Mouse (Mus musculus): ENCODE data around the gene Mettl22. TPM values are rescaled to one million over a fixed set of nuclear protein-coding genes. Genes with fewer than 3 reads are reported as not detected.
A peak's percentile ranks its signal among the peaks of the same experiment; 100 is the strongest.

Gene Mettl22
- polyA plus RNA-seq, 1 experiment, result 24.2 TPM

GRCm38 (mm10) chr16:8446256-8446655 lies 24.3 kb upstream of the Mettl22 start:
- Histone ChIP-seq H3K4me1 (ENCODE audit: control insufficient read depth, insufficient read depth, low read length) (no peaks in the 10 kb centered on the region), H3K4me3 (replicated peaks; ENCODE audit: extremely low read depth, low read depth, low read length) (no peak overlapping the region)
- no peak for DNase-seq
- no peak for TF ChIP-seq POLR2A (IDR thresholded peaks at IDR 0.05; ENCODE audit: borderline replicate concordance, extremely low read depth, low read depth, low read length)
- no peak for TF ChIP-seq CTCF (IDR thresholded peaks at IDR 0.05; ENCODE audit: insufficient read depth, low read length)
- WGBS, result 85% methylated on average over 6 of the region's 6 CpGs

- DNase-seq, result no peak
- no peaks in the 10 kb centered on the region for H3K4me1 ChIP-seq (ENCODE audit: control insufficient read depth, insufficient read depth, low read length)
- no peak overlapping the region for H3K4me3 ChIP-seq (replicated peaks; ENCODE audit: extremely low read depth, low read depth, low read length)
- WGBS, result 87% methylated on average over 2 of the region's 2 CpGs
- TF ChIP-seq POLR2A (IDR thresholded peaks at IDR 0.05; ENCODE audit: borderline replicate concordance, extremely low read depth, low read depth, low read length) (no peak), CTCF (IDR thresholded peaks at IDR 0.05; ENCODE audit: insufficient read depth, low read length) (no peak)
Observed at GRCm38 (mm10) chr16:8453301-8453700, 17.3 kb upstream of the Mettl22 start.

- DNase-seq, result no peak
- no peak for TF ChIP-seq POLR2A (IDR thresholded peaks at IDR 0.05; ENCODE audit: borderline replicate concordance, extremely low read depth, low read depth, low read length)
- TF ChIP-seq CTCF (IDR thresholded peaks at IDR 0.05; ENCODE audit: insufficient read depth, low read length), result no peak
- WGBS, result 35% methylated on average over 2 of the region's 2 CpGs
- Histone ChIP-seq H3K4me3 (replicated peaks; ENCODE audit: extremely low read depth, low read depth, low read length) (no peak overlapping the region), H3K4me1 (ENCODE audit: control insufficient read depth, insufficient read depth, low read length) (no peaks in the 10 kb centered on the region)
Observed at GRCm38 (mm10) chr16:8455221-8455620, 15.4 kb upstream of the Mettl22 start.

GRCm38 (mm10) chr16:8458391-8458790 lies 12.2 kb upstream of the Mettl22 start:
- no peak for DNase-seq
- TF ChIP-seq CTCF (IDR thresholded peaks at IDR 0.05; ENCODE audit: insufficient read depth, low read length) (no peak), POLR2A (IDR thresholded peaks at IDR 0.05; ENCODE audit: borderline replicate concordance, extremely low read depth, low read depth, low read length) (no peak)
- 83% methylated on average over 4 of the region's 4 CpGs for WGBS
- Histone ChIP-seq H3K4me3 (replicated peaks; ENCODE audit: extremely low read depth, low read depth, low read length) (no peak overlapping the region), H3K4me1 (ENCODE audit: control insufficient read depth, insufficient read depth, low read length) (no peaks in the 10 kb centered on the region)

GRCm38 (mm10) chr16:8459098-8459497 lies 11.5 kb upstream of the Mettl22 start:
- TF ChIP-seq CTCF (IDR thresholded peaks at IDR 0.05; ENCODE audit: insufficient read depth, low read length) (peak; percentile 98), POLR2A (IDR thresholded peaks at IDR 0.05; ENCODE audit: borderline replicate concordance, extremely low read depth, low read depth, low read length) (no peak)
- Histone ChIP-seq H3K4me1 (ENCODE audit: control insufficient read depth, insufficient read depth, low read length) (no peaks in the 10 kb centered on the region), H3K4me3 (replicated peaks; ENCODE audit: extremely low read depth, low read depth, low read length) (no peak overlapping the region)
- 19% methylated on average over 6 of the region's 6 CpGs for WGBS
- DNase-seq, result peak; percentile 46

- Histone ChIP-seq H3K4me1 (ENCODE audit: control insufficient read depth, insufficient read depth, low read length) (no peaks in the 10 kb centered on the region), H3K4me3 (replicated peaks; ENCODE audit: extremely low read depth, low read depth, low read length) (no peak overlapping the region)
- TF ChIP-seq CTCF (IDR thresholded peaks at IDR 0.05; ENCODE audit: insufficient read depth, low read length), result no peak
- no peak for TF ChIP-seq POLR2A (IDR thresholded peaks at IDR 0.05; ENCODE audit: borderline replicate concordance, extremely low read depth, low read depth, low read length)
- no peak for DNase-seq
- 81% methylated on average over 2 of the region's 2 CpGs for WGBS
Observed at GRCm38 (mm10) chr16:8470132-8470531, 456 bp upstream of the Mettl22 start.

GRCm38 (mm10) chr16:8487396-8488005 lies 16.9 kb downstream of the Mettl22 start:
- H3K4me3 ChIP-seq (replicated peaks; ENCODE audit: extremely low read depth, low read depth, low read length), result no peak overlapping the region
- 91% methylated on average over 9 of the region's 9 CpGs for WGBS
- no peaks in the 10 kb centered on the region for H3K4me1 ChIP-seq (ENCODE audit: control insufficient read depth, insufficient read depth, low read length)
- TF ChIP-seq CTCF (IDR thresholded peaks at IDR 0.05; ENCODE audit: insufficient read depth, low read length) (no peak), POLR2A (IDR thresholded peaks at IDR 0.05; ENCODE audit: borderline replicate concordance, extremely low read depth, low read depth, low read length) (no peak)
- no peak for DNase-seq

- H3K4me1 ChIP-seq (ENCODE audit: control insufficient read depth, insufficient read depth, low read length), result no peaks in the 10 kb centered on the region
- no peak for TF ChIP-seq CTCF (IDR thresholded peaks at IDR 0.05; ENCODE audit: insufficient read depth, low read length)
- no peak for TF ChIP-seq POLR2A (IDR thresholded peaks at IDR 0.05; ENCODE audit: borderline replicate concordance, extremely low read depth, low read depth, low read length)
- no peak overlapping the region for H3K4me3 ChIP-seq (replicated peaks; ENCODE audit: extremely low read depth, low read depth, low read length)
- 85% methylated on average over 5 of the region's 5 CpGs for WGBS
- no peak for DNase-seq
Observed at GRCm38 (mm10) chr16:8489340-8489739, 18.8 kb downstream of the Mettl22 start.

- 36% methylated on average over 13 of the region's 13 CpGs for WGBS
- DNase-seq, result no peak
- Histone ChIP-seq H3K4me3 (replicated peaks; ENCODE audit: extremely low read depth, low read depth, low read length) (no peak overlapping the region), H3K4me1 (ENCODE audit: control insufficient read depth, insufficient read depth, low read length) (no peaks in the 10 kb centered on the region)
- no peak for TF ChIP-seq CTCF (IDR thresholded peaks at IDR 0.05; ENCODE audit: insufficient read depth, low read length)
- TF ChIP-seq POLR2A (IDR thresholded peaks at IDR 0.05; ENCODE audit: borderline replicate concordance, extremely low read depth, low read depth, low read length), result no peak
Observed at GRCm38 (mm10) chr16:8491743-8492490, 21.3 kb downstream of the Mettl22 start.

GRCm38 (mm10) chr16:8494268-8494667 lies 23.7 kb downstream of the Mettl22 start:
- WGBS, result 19% methylated on average over 4 of the region's 4 CpGs
- Histone ChIP-seq H3K4me1 (ENCODE audit: control insufficient read depth, insufficient read depth, low read length) (no peaks in the 10 kb centered on the region), H3K4me3 (replicated peaks; ENCODE audit: extremely low read depth, low read depth, low read length) (no peak overlapping the region)
- TF ChIP-seq POLR2A (IDR thresholded peaks at IDR 0.05; ENCODE audit: borderline replicate concordance, extremely low read depth, low read depth, low read length), result no peak
- peak; percentile 90 for TF ChIP-seq CTCF (IDR thresholded peaks at IDR 0.05; ENCODE audit: insufficient read depth, low read length)
- peak; percentile 51 for DNase-seq

Data from lung, adult 2 months (tissue).